Mouse (Mus musculus) lung, adult 2 months (tissue): ENCODE results near the gene Hrc. TPM values are rescaled to one million over a fixed set of nuclear protein-coding genes. Genes with fewer than 3 reads are reported as not detected.
A peak's percentile ranks its signal among the peaks of the same experiment; 100 is the strongest.

ENCODE experiments used
- DNase-seq: peaks from one replicate; pipeline ENCODE4 v3.0.0; 2022
- H3K4me1 ChIP-seq: fragments of 200-500 bp; 2 replicates; pipeline ENCODE4 v1.6.1; 2011; ENCODE audit warnings: low read length; ENCODE audit not compliant: control insufficient read depth, insufficient read depth
- H3K4me3 ChIP-seq: fragments of 200-500 bp; replicated peaks from 2 replicates; pipeline ENCODE3; 2011; ENCODE audit warnings: low read depth, mild to moderate bottlenecking, control low read depth, low read length; ENCODE audit errors: extremely low read depth
- CTCF ChIP-seq: fragments of 200-500 bp; IDR thresholded peaks from 2 replicates; pipeline ENCODE4 v1.5.1; 2011; ENCODE audit warnings: mild to moderate bottlenecking, low read length, control low read depth; ENCODE audit not compliant: insufficient read depth
- POLR2A ChIP-seq: fragments of 200-500 bp; IDR thresholded peaks from 2 replicates; pipeline ENCODE4 v1.6.1; 2011; ENCODE audit warnings: low read depth, mild to moderate bottlenecking, control low read depth, low read length, borderline replicate concordance; ENCODE audit errors: extremely low read depth
- WGBS: fragments of 180-500 bp; shearing (Covaris S2); methylation state at CpG from one replicate; pipeline ENCODE4 v1.1.7; 2018; 5-methylcytosine and 5-hydroxymethylcytosine counted together
- polyA plus RNA-seq: library from polyadenylated mRNA; depleted of rRNA; stranded (reverse); fragments of >200 nt; gene quantifications from 2 replicates; pipeline ENCODE4 v1.2.3, GENCODE M21; 2012; rRNA removed

The Hrc gene
- polyA plus RNA-seq, 1 experiment, result 10.0 TPM

DNA sequence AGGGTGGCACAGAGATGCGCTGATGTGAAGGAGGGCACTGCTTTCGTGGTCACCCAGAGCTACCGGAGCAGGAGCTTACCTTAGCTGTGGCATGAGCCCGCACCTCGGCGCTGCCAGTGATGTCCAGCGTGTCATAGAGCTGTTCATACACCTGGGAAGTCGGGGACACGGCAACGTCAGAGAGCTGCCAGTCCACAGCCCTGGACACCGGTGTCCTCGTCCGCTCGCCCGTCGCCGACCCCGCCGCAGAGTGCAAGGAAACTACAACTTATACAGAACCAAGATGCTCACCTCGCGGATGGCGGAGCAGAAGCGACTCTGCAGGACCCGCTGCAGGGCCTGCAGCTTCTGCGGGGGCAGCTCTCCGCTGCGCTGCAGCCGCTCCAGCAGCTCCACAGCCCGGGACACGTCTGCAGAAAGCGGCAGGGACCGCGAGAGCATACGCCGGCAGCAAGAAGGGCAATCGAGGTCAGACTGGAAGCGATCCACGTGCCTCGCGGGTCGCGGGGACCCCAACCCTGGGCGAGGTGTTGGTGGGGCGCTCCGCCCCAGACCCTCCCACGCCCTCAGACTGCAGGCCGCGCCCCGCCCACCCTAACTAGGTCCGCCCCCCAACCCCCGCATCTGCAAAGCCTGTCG is 34.9 kb downstream of the Hrc start:
- TF ChIP-seq CTCF, result no peak
- no peak for TF ChIP-seq POLR2A
- Histone ChIP-seq H3K4me3 (peak overlapping the region; percentile 55), H3K4me1 (no peaks in the 10 kb centered on the region; the same call in none of the 2 replicates)
- 7% methylated on average over 52 of the region's 52 CpGs for WGBS
- DNase-seq, result no peak

DNA sequence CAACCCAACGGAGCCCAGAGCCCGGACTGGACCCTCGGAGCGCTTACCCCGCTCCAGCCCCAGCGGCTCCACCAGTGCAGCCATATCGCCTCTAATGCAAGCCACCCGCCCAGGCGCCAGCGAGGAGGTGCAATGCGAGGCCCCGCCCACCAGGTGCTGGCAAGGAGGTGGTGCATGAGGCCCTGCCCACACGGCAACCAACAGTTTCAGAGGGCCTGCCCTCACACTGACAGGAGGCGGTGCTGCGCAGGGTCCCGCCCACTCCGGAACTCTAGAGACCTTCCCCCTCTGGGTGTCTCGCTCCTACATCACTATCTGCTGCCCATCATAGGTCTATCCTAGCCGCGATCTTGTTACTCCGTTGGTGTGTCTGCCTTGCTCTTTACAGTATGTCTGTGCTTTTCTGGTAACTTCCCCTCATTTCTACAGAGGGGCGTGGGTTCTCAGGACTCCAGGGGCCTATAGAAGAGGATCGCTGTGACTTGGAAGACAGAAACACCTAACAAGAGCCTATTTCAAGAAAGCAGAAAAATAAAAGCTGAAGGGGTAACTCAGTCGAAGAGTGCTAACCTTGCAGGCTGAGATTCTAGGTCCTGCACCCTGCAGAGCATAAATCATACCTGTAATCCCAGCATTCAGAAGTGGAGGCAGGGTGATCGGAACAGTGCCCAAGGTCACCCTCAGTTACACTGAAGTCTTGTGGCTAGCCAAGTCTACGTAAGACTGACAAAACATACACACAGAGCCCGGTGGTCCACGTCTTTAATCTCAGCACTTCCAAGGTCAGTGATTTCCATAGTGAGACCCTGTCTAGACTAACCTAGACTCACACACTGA is 35.6 kb downstream of the Hrc start, which contains the start of gene Lin7b:
Gene Lin7b, minus strand, starts transcription at position 109 of the 837 bp plus-strand sequence.
- WGBS, result 10% methylated on average over 28 of the region's 28 CpGs
- TF ChIP-seq CTCF (no peak), POLR2A (no peak)
- DNase-seq, result peak; percentile 81
- Histone ChIP-seq H3K4me3 (peak within 1 kb of the TSS; percentile 55), H3K4me1 (no peaks in the 10 kb centered on the region; the same call in none of the 2 replicates)

DNA sequence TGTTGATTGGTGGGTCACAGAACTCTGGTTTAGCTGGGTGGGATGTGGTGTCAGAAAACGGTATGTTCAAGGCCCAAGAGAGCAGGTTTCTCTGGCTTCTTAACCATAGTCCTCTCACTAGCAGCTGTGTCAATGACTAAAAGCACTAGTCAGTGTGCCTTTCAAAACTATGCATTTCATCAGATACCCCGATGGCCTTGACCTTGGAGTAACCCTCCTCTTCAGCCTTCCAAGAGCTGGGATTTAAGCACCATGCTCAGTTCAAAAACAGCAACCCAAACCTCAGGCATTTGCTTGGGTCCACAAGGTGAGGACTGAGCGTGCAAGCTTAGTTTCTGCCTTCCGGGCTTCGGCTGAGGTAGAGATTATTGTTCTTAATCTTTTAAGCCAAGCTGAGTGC is 37.3 kb downstream of the Hrc start:
- no peak for TF ChIP-seq CTCF
- no peak for TF ChIP-seq POLR2A
- no peak for DNase-seq
- 77% methylated on average over 5 of the region's 5 CpGs for WGBS
- Histone ChIP-seq H3K4me3 (no peak overlapping the region), H3K4me1 (no peaks in the 10 kb centered on the region; the same call in none of the 2 replicates)

DNA sequence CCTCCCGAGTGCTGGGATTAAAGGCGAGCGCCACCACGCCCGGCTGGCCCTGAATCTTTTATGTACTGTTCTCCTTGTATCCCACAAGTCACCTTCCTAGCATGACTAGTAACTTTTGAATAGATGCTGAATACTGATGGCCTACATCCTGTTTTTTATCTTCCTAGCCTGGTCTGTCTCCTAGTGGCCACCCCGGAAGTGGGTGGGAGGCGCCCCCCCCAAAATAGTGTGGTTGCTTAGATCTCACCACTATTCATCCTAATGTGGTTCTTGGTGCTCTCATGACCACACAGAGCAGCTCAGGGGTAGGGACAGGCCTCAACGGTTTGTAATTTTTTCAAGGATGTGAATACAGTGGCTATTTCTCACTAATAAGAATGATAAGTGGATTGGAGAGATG is 39.5 kb downstream of the Hrc start:
- no peaks in the 10 kb centered on the region; the same call in none of the 2 replicates for H3K4me1 ChIP-seq
- H3K4me3 ChIP-seq, result no peak overlapping the region
- no peak for DNase-seq
- TF ChIP-seq CTCF, result no peak
- TF ChIP-seq POLR2A, result no peak
- WGBS, result 88% methylated on average over 8 of the region's 8 CpGs

DNA sequence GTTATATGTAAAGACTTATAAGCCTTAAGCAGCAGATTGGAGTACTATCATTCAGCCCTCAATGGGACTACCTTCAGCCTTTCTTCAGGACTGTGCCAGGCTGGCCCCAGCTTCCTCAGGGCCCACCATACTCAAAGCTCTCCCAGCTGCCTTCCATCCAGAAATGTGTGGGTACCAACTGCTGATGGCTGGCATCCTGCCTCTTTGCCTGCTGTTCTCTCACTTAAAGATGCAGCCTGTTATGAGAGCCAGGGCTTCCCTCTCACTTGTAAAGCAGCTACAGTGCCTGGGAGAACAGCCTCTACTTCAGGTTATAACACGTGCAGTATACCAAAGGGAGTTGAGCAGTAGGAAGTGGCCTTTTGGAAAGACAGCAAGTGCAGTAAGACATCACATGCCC is 41.0 kb downstream of the Hrc start:
- WGBS, result 82% methylated on average over 1 of the region's 1 CpGs
- TF ChIP-seq POLR2A, result no peak
- no peak for TF ChIP-seq CTCF
- no peaks in the 10 kb centered on the region for H3K4me1 ChIP-seq
- DNase-seq, result no peak
- H3K4me3 ChIP-seq, result no peak overlapping the region

DNA sequence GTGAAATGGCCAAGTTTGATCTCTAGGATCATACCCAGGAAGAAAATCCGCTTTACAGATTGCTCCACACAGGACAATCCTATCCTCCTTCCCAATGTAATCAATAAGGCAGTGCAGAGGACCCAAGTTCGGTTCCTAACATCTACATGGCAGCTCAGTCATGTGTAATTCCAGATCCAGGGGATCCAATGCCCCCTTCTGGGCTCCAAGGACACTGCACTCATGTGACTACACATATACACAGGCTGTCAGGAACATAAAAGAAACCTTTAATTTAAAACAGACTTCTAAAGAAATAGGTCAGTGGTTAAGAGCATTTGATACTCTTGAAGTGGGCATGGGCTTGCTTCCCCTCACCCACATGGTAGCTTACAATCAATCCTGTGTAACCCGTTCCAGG is 51.0 kb downstream of the Hrc start:
- TF ChIP-seq POLR2A (no peak), CTCF (no peak)
- 90% methylated on average over 3 of the region's 3 CpGs for WGBS
- Histone ChIP-seq H3K4me1 (no peaks in the 10 kb centered on the region), H3K4me3 (no peak overlapping the region)
- DNase-seq, result no peak

Other genes starting within 250 kb of the Hrc start
- gene Rcn3, start 243.1 kb upstream of the Hrc start, polyA plus RNA-seq, result 172 and 174 TPM in 2 replicates
- gene Fcgrt, start 231.4 kb upstream of the Hrc start, polyA plus RNA-seq, result 112 and 120 TPM in 2 replicates
- 125 and 221 TPM in 2 replicates for gene Rps11, start 210.9 kb upstream of the Hrc start, polyA plus RNA-seq
- 1,255 and 1,630 TPM in 2 replicates for gene Rpl13a, start 206.5 kb upstream of the Hrc start, polyA plus RNA-seq
- gene Gm45713, start 199.1 kb upstream of the Hrc start, polyA plus RNA-seq, result 3.1 TPM in 2 replicates
- 151 and 195 TPM in 2 replicates for gene Flt3l, start 198.9 kb upstream of the Hrc start, polyA plus RNA-seq
- gene Pih1d1, start 181.0 kb upstream of the Hrc start, polyA plus RNA-seq, result 46.9 and 50.1 TPM in 2 replicates
- 48.6 and 58.5 TPM in 2 replicates for gene Aldh16a1, start 180.7 kb upstream of the Hrc start, polyA plus RNA-seq
- 2.4 and 2.7 TPM in 2 replicates for gene Slc17a7, start 171.3 kb upstream of the Hrc start, polyA plus RNA-seq
- 0.44 and 0.53 TPM in 2 replicates for gene Gfy, start 155.7 kb upstream of the Hrc start, polyA plus RNA-seq
- gene Pth2, start 154.3 kb upstream of the Hrc start, polyA plus RNA-seq, result not detected in 2 replicates
- 3.3 and 4.1 TPM in 2 replicates for gene Ccdc155, start 130.4 kb upstream of the Hrc start, polyA plus RNA-seq
- gene Dkkl1, start 123.1 kb upstream of the Hrc start, polyA plus RNA-seq, result 1.4 and 5.2 TPM in 2 replicates
- gene Tead2, start 119.5 kb upstream of the Hrc start, polyA plus RNA-seq, result 37.6 and 44.1 TPM in 2 replicates
- 82.1 and 84.1 TPM in 2 replicates for gene Cd37, start 96.2 kb upstream of the Hrc start, polyA plus RNA-seq
- gene Slc6a16, start 94.2 kb upstream of the Hrc start, polyA plus RNA-seq, result 0.12 TPM in 1 of 2 replicates, not detected in the other
- gene Slc6a21, start 57.8 kb upstream of the Hrc start, polyA plus RNA-seq, result not detected in 2 replicates
- 41.8 and 44.8 TPM in 2 replicates for gene Trpm4, start 1.5 kb upstream of the Hrc start, polyA plus RNA-seq
- 1.2 and 3.7 TPM in 2 replicates for gene Ppfia3, start 31.7 kb downstream of the Hrc start, polyA plus RNA-seq
- gene Lin7b, start 35.3 kb downstream of the Hrc start, polyA plus RNA-seq, result 1.4 and 2.2 TPM in 2 replicates
- 240 and 319 TPM in 2 replicates for gene Snrnp70, start 60.5 kb downstream of the Hrc start, polyA plus RNA-seq
- gene Kcna7, start 70.4 kb downstream of the Hrc start, polyA plus RNA-seq, result 0.23 and 2.3 TPM in 2 replicates
- gene Ntf5, start 78.4 kb downstream of the Hrc start, polyA plus RNA-seq, result 4.6 and 4.8 TPM in 2 replicates
- 26.5 and 33.4 TPM in 2 replicates for gene Lhb, start 85.5 kb downstream of the Hrc start, polyA plus RNA-seq
- gene Gys1, start 99.6 kb downstream of the Hrc start, polyA plus RNA-seq, result 33.0 and 39.4 TPM in 2 replicates
- gene Ruvbl2, start 102.8 kb downstream of the Hrc start, polyA plus RNA-seq, result 61.1 and 61.7 TPM in 2 replicates
- gene Ftl1, start 124.6 kb downstream of the Hrc start, polyA plus RNA-seq, result 2,878 and 3,367 TPM in 2 replicates
- gene Bax, start 131.6 kb downstream of the Hrc start, polyA plus RNA-seq, result 117 and 128 TPM in 2 replicates
- gene Tulp2, start 146.6 kb downstream of the Hrc start, polyA plus RNA-seq, result 0.11 and 0.17 TPM in 2 replicates
- not detected in 2 replicates for gene Gm45808, start 151.5 kb downstream of the Hrc start, polyA plus RNA-seq
- gene Dhdh, start 153.5 kb downstream of the Hrc start, polyA plus RNA-seq, result 4.4 and 5.4 TPM in 2 replicates
- gene Nucb1, start 175.1 kb downstream of the Hrc start, polyA plus RNA-seq, result 420 and 430 TPM in 2 replicates
- gene Ppp1r15a, start 191.0 kb downstream of the Hrc start, polyA plus RNA-seq, result 58.6 and 73.7 TPM in 2 replicates
- 11.8 and 13.1 TPM in 2 replicates for gene Plekha4, start 191.0 kb downstream of the Hrc start, polyA plus RNA-seq
- gene Hsd17b14, start 219.6 kb downstream of the Hrc start, polyA plus RNA-seq, result 2.1 and 3.0 TPM in 2 replicates
- gene Bcat2, start 234.9 kb downstream of the Hrc start, polyA plus RNA-seq, result 44.2 TPM in 2 replicates